In the genomic region with DNA sequence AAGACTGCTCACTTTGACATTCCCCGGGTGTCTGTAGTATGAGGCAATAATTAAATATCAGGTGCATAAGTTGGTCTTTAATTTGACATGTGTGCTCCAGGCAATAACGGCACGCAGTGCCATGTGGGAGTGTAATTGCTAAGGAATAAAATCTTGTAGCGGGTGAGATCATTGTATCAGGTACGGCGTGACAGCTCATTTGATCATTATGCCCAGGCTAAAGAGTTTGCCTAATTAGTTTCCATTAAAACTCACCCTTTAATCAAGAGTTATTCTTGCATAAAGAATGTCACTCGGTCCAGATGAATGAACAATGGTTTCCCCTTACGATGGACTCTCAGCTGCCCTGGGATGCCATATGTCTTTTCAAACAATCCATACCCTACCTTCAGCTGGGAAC, we compare ENCODE assay signal across 23 mouse cellular contexts.
A peak's percentile ranks its signal among the peaks of the same experiment; 100 is the strongest.
DNase-seq lines count a peak whose midpoint lies in the region; ATAC-seq and TF ChIP-seq lines count a peak whose summit lies in the region.
"Had no signal": no experiment of that assay in that cellular context is flagged by ENCODE, and none has a peak within 500 bp of the region (broad histone marks: within the 10 kb centered on the region; RNA-seq: fewer than 3 reads in every experiment).

No protein-coding gene starts in this region.

- H3K27ac ChIP-seq in forebrain, embryonic 11.5 days (ENCODE audit: low read depth, low read length), result no peak overlapping the region
- no peak overlapping the region for H3K27ac ChIP-seq in forebrain, postnatal 0 days (ENCODE audit: low read depth, low read length)
- H3K27ac ChIP-seq in midbrain, embryonic 15.5 days, result no peak overlapping the region
- H3K27ac ChIP-seq in midbrain, embryonic 10.5 days (replicated peaks), result no peak overlapping the region
- no peak overlapping the region for H3K27ac ChIP-seq in forebrain, embryonic 13.5 days
- H3K27ac ChIP-seq in kidney, embryonic 16.5 days (ENCODE audit: low read length), result no peak overlapping the region
- H3K27ac ChIP-seq: embryonic facial prominence, embryonic 15.5 days; gastrocnemius, adult 2 months; hindbrain, embryonic 10.5 days; hindbrain, embryonic 15.5 days had no signal

- no peaks in the 10 kb centered on the region for H3K9me3 ChIP-seq in forebrain, embryonic 11.5 days (ENCODE audit: control insufficient read depth, low read length)
- H3K9me3 ChIP-seq in forebrain, postnatal 0 days (ENCODE audit: low read length), result no peaks in the 10 kb centered on the region
- H3K9me3 ChIP-seq in midbrain, embryonic 15.5 days, result no peaks in the 10 kb centered on the region
- no peaks in the 10 kb centered on the region for H3K9me3 ChIP-seq in midbrain, embryonic 10.5 days (replicated peaks)
- H3K9me3 ChIP-seq in forebrain, embryonic 13.5 days (replicated peaks), result no peaks in the 10 kb centered on the region; the same call in 1 of the 2 replicates
- no peaks in the 10 kb centered on the region for H3K9me3 ChIP-seq in kidney, embryonic 16.5 days (ENCODE audit: low read length)
- H3K9me3 ChIP-seq: embryonic facial prominence, embryonic 15.5 days; G1E; heart, embryonic 12.5 days; hindbrain, embryonic 10.5 days; hindbrain, embryonic 15.5 days had no signal

- H3K36me3 ChIP-seq in forebrain, embryonic 11.5 days (ENCODE audit: control insufficient read depth, insufficient read depth, low read length), result no peaks in the 10 kb centered on the region
- H3K36me3 ChIP-seq in forebrain, postnatal 0 days (ENCODE audit: insufficient read depth), result no peaks in the 10 kb centered on the region
- no peaks in the 10 kb centered on the region for H3K36me3 ChIP-seq in midbrain, embryonic 15.5 days (replicated peaks)
- H3K36me3 ChIP-seq in midbrain, embryonic 10.5 days, result no peaks in the 10 kb centered on the region
- no peaks in the 10 kb centered on the region for H3K36me3 ChIP-seq in forebrain, embryonic 13.5 days (ENCODE audit: poor library complexity, severe bottlenecking)
- no peaks in the 10 kb centered on the region for H3K36me3 ChIP-seq in kidney, embryonic 16.5 days (ENCODE audit: insufficient read depth, low read length)
- H3K36me3 ChIP-seq: embryonic facial prominence, embryonic 15.5 days; G1E; heart, embryonic 12.5 days; hindbrain, embryonic 10.5 days; hindbrain, embryonic 15.5 days had no signal

- 43% methylated on average over 8 of the region's 8 CpGs for WGBS in forebrain, embryonic 11.5 days
- 23% methylated on average over 8 of the region's 8 CpGs for WGBS in forebrain, postnatal 0 days
- 47% methylated on average over 8 of the region's 8 CpGs for WGBS in midbrain, embryonic 15.5 days
- WGBS in midbrain, embryonic 10.5 days, result 92% methylated on average over 8 of the region's 8 CpGs
- WGBS in forebrain, embryonic 13.5 days, result 21% methylated on average over 8 of the region's 8 CpGs
- 66% methylated on average over 8 of the region's 8 CpGs for WGBS in kidney, embryonic 16.5 days

- no peak overlapping the region for H3K4me2 ChIP-seq in forebrain, embryonic 11.5 days (ENCODE audit: low read depth, low read length, severe bottlenecking)
- H3K4me2 ChIP-seq in forebrain, postnatal 0 days (ENCODE audit: low read depth), result no peak overlapping the region
- no peak overlapping the region for H3K4me2 ChIP-seq in midbrain, embryonic 15.5 days
- no peak overlapping the region for H3K4me2 ChIP-seq in forebrain, embryonic 13.5 days
- H3K4me2 ChIP-seq in kidney, embryonic 16.5 days (replicated peaks; ENCODE audit: low read depth, low read length), result no peak overlapping the region
- H3K4me2 ChIP-seq: embryonic facial prominence, embryonic 15.5 days; heart, embryonic 12.5 days; hindbrain, embryonic 15.5 days had no signal

- H3K9ac ChIP-seq in forebrain, embryonic 11.5 days (ENCODE audit: low read length), result no peak overlapping the region
- no peak overlapping the region for H3K9ac ChIP-seq in forebrain, postnatal 0 days
- no peak overlapping the region for H3K9ac ChIP-seq in midbrain, embryonic 15.5 days
- H3K9ac ChIP-seq in forebrain, embryonic 13.5 days, result no peak overlapping the region
- no peak overlapping the region for H3K9ac ChIP-seq in kidney, embryonic 16.5 days (replicated peaks; ENCODE audit: low read length)
- H3K9ac ChIP-seq: embryonic facial prominence, embryonic 15.5 days; heart, embryonic 12.5 days; hindbrain, embryonic 15.5 days had no signal

- ATAC-seq in forebrain, embryonic 11.5 days (replicated peaks; ENCODE audit: low FRiP score), result peak; percentile 77
- ATAC-seq in forebrain, postnatal 0 days, result no peak
- 0 out of 2 replicates have a peak, but pooled peaks have one; percentile 39 for ATAC-seq in midbrain, embryonic 15.5 days (replicated peaks)
- ATAC-seq in forebrain, embryonic 13.5 days, result peak; percentile 88
- ATAC-seq in kidney, embryonic 16.5 days (ENCODE audit: low FRiP score, low TSS enrichment), result no peak
- ATAC-seq: CD4-positive, CD25-positive, alpha-beta regulatory T cell, adult 4 months; inflammation-experienced regulatory T-cells, adult 6 months had no signal

- H3K4me1 ChIP-seq in forebrain, embryonic 11.5 days (replicated peaks; ENCODE audit: control insufficient read depth, insufficient read depth, low read length), result no peaks in the 10 kb centered on the region
- no peaks in the 10 kb centered on the region for H3K4me1 ChIP-seq in forebrain, postnatal 0 days (ENCODE audit: insufficient read depth)
- no peaks in the 10 kb centered on the region for H3K4me1 ChIP-seq in midbrain, embryonic 15.5 days
- no peaks in the 10 kb centered on the region for H3K4me1 ChIP-seq in midbrain, embryonic 10.5 days
- H3K4me1 ChIP-seq in forebrain, embryonic 13.5 days, result peaks cover 19% of the 10 kb centered on the region
- H3K4me1 ChIP-seq in kidney, embryonic 16.5 days (ENCODE audit: insufficient read depth, low read length), result no peaks in the 10 kb centered on the region
- H3K4me1 ChIP-seq: embryonic facial prominence, embryonic 15.5 days; heart, embryonic 12.5 days; hindbrain, embryonic 10.5 days; hindbrain, embryonic 15.5 days had no signal

- H3K27me3 ChIP-seq in forebrain, embryonic 11.5 days (ENCODE audit: control insufficient read depth, insufficient read depth, low read length), result no peaks in the 10 kb centered on the region
- H3K27me3 ChIP-seq in forebrain, postnatal 0 days (ENCODE audit: insufficient read depth, low read length), result no peaks in the 10 kb centered on the region
- H3K27me3 ChIP-seq in midbrain, embryonic 15.5 days (replicated peaks), result no peaks in the 10 kb centered on the region
- H3K27me3 ChIP-seq in midbrain, embryonic 10.5 days (ENCODE audit: low read depth, poor library complexity, severe bottlenecking), result no peaks in the 10 kb centered on the region
- 0 out of 2 replicates have a peak, but pooled peaks cover 6% of the 10 kb centered on the region for H3K27me3 ChIP-seq in forebrain, embryonic 13.5 days
- no peaks in the 10 kb centered on the region for H3K27me3 ChIP-seq in kidney, embryonic 16.5 days (ENCODE audit: insufficient read depth, low read length)
- H3K27me3 ChIP-seq: embryonic facial prominence, embryonic 15.5 days; heart, embryonic 12.5 days; hindbrain, embryonic 15.5 days had no signal

- H3K4me3 ChIP-seq in forebrain, embryonic 11.5 days (ENCODE audit: low read depth, low read length), result no peak overlapping the region
- no peak overlapping the region for H3K4me3 ChIP-seq in forebrain, postnatal 0 days (ENCODE audit: low read depth, low read length)
- H3K4me3 ChIP-seq in midbrain, embryonic 15.5 days, result no peak overlapping the region
- no peak overlapping the region for H3K4me3 ChIP-seq in midbrain, embryonic 10.5 days
- no peak overlapping the region for H3K4me3 ChIP-seq in forebrain, embryonic 13.5 days
- H3K4me3 ChIP-seq in kidney, embryonic 16.5 days (ENCODE audit: low read length), result no peak overlapping the region
- H3K4me3 ChIP-seq: embryonic facial prominence, embryonic 15.5 days; erythroblast, embryonic 14.5 days; gastrocnemius, adult 2 months; heart, embryonic 12.5 days; hindbrain, embryonic 10.5 days; hindbrain, embryonic 15.5 days had no signal

- no peak for TF ChIP-seq CTCF in forebrain, postnatal 0 days (IDR thresholded peaks at IDR 0.05; ENCODE audit: low read depth)

- DNase-seq in forebrain, embryonic 11.5 days (ENCODE audit: low spot score), result no peak
- no peak for DNase-seq in forebrain, postnatal 0 days
- DNase-seq in midbrain, embryonic 10.5 days (ENCODE audit: low spot score), result no peak
- peak; percentile 7 for DNase-seq in retina, embryonic 14.5 days (ENCODE audit: low spot score)
- no peak for DNase-seq in cerebellum, adult 11 months
- DNase-seq: adrenal gland, postnatal 14 days; B cell, adult 2 months; cerebellum, adult 2 months; cerebellum, postnatal 10 days; embryo, embryonic 11 days; gastrocnemius, adult 2 months; gastrocnemius, postnatal 25 days had no signal

Comparison
In these comparisons a context has a peak if more than half of its experiments do, and no peak if none do; other contexts are left out.
1. ATAC-seq: peak in forebrain, embryonic 11.5 days (single experiment), midbrain, embryonic 15.5 days (single experiment) and forebrain, embryonic 13.5 days (single experiment); none in forebrain, postnatal 0 days (single experiment) and kidney, embryonic 16.5 days (single experiment).